ENCODE assay signal across 8 mouse cellular contexts in genomic region chr4:155491529-155492130, GRCm38 (mm10). TPM values are rescaled to one million over a fixed set of nuclear protein-coding genes. Genes with fewer than 3 reads are reported as not detected.
A peak's percentile ranks its signal among the peaks of the same experiment; 100 is the strongest.
DNase-seq lines count a peak whose midpoint lies in the region; ATAC-seq and TF ChIP-seq lines count a peak whose summit lies in the region.

No protein-coding gene starts in this region.

- ATAC-seq in kidney, postnatal 0 days (replicated peaks; ENCODE audit: low FRiP score, low read depth) = peak; percentile 54
- peak; percentile 37 for ATAC-seq in heart, embryonic 15.5 days (replicated peaks; ENCODE audit: insufficient number of reproducible peaks, insufficient read depth, low FRiP score, low read depth)
- peak; percentile 52 for ATAC-seq in liver, postnatal 0 days
- ATAC-seq in stomach, embryonic 15.5 days (ENCODE audit: insufficient read depth, low FRiP score, low read depth) = peak; percentile 11; the same call in 1 of the 2 replicates
- no peak for ATAC-seq in erythroid progenitor cell, adult 5-6 weeks (replicated peaks; ENCODE audit: low FRiP score, poor library complexity, severe bottlenecking)

- peaks cover 30% of the 10 kb centered on the region for H3K4me1 ChIP-seq in kidney, postnatal 0 days (replicated peaks; ENCODE audit: insufficient read depth, low read length)
- peaks cover 58% of the 10 kb centered on the region for H3K4me1 ChIP-seq in heart, embryonic 15.5 days (replicated peaks)
- peaks cover 52% of the 10 kb centered on the region for H3K4me1 ChIP-seq in liver, postnatal 0 days (ENCODE audit: insufficient read depth)
- H3K4me1 ChIP-seq in stomach, embryonic 15.5 days = peaks cover 56% of the 10 kb centered on the region

- H3K27me3 ChIP-seq in kidney, postnatal 0 days (ENCODE audit: insufficient read depth, low read length) = no peaks in the 10 kb centered on the region
- no peaks in the 10 kb centered on the region for H3K27me3 ChIP-seq in heart, embryonic 15.5 days
- no peaks in the 10 kb centered on the region for H3K27me3 ChIP-seq in liver, postnatal 0 days (ENCODE audit: insufficient read depth, low read length)
- no peaks in the 10 kb centered on the region for H3K27me3 ChIP-seq in stomach, embryonic 15.5 days (replicated peaks)

- no peak for DNase-seq in kidney, postnatal 0 days (ENCODE audit: low spot score)
- no peak for DNase-seq in kidney, postnatal 14 days
- DNase-seq in ZHBTc4 (ENCODE audit: low read depth, low spot score) = peak; percentile 50
- DNase-seq in liver, postnatal 0 days = no peak
- DNase-seq in Muller cell, postnatal 12 days (ENCODE audit: inconsistent ontology term) = no peak

- H3K4me3 ChIP-seq in kidney, postnatal 0 days (replicated peaks; ENCODE audit: low read depth, low read length) = peak overlapping the region; percentile 100
- peak overlapping the region; percentile 93 for H3K4me3 ChIP-seq in heart, embryonic 15.5 days
- H3K4me3 ChIP-seq in liver, postnatal 0 days (ENCODE audit: low read depth, low read length) = peak overlapping the region; percentile 96
- peak overlapping the region; percentile 95 for H3K4me3 ChIP-seq in stomach, embryonic 15.5 days (replicated peaks)

- H3K36me3 ChIP-seq in kidney, postnatal 0 days (ENCODE audit: insufficient read depth, low read length) = no peaks in the 10 kb centered on the region
- H3K36me3 ChIP-seq in heart, embryonic 15.5 days = no peaks in the 10 kb centered on the region
- no peaks in the 10 kb centered on the region for H3K36me3 ChIP-seq in liver, postnatal 0 days (replicated peaks; ENCODE audit: insufficient read depth, low read length)
- H3K36me3 ChIP-seq in stomach, embryonic 15.5 days = no peaks in the 10 kb centered on the region

- WGBS in kidney, postnatal 0 days = under 1% methylated on average over 39 of the region's 54 CpGs
- WGBS in heart, embryonic 15.5 days = under 1% methylated on average over 54 of the region's 54 CpGs
- under 1% methylated on average over 32 of the region's 54 CpGs for WGBS in liver, postnatal 0 days (ENCODE audit: insufficient replicate concordance)
- under 1% methylated on average over 48 of the region's 54 CpGs for WGBS in stomach, embryonic 15.5 days

- no peaks in the 10 kb centered on the region for H3K9me3 ChIP-seq in kidney, postnatal 0 days (replicated peaks; ENCODE audit: low read length)
- H3K9me3 ChIP-seq in heart, embryonic 15.5 days (replicated peaks) = no peaks in the 10 kb centered on the region
- H3K9me3 ChIP-seq in liver, postnatal 0 days (ENCODE audit: low read length) = no peaks in the 10 kb centered on the region
- no peaks in the 10 kb centered on the region for H3K9me3 ChIP-seq in stomach, embryonic 15.5 days

- H3K4me2 ChIP-seq in kidney, postnatal 0 days (ENCODE audit: low read length) = peak overlapping the region; percentile 81
- peak overlapping the region; percentile 84 for H3K4me2 ChIP-seq in heart, embryonic 15.5 days
- H3K4me2 ChIP-seq in liver, postnatal 0 days (ENCODE audit: low read depth, low read length) = peak overlapping the region; percentile 95
- H3K4me2 ChIP-seq in stomach, embryonic 15.5 days = peak overlapping the region; percentile 80

- TF ChIP-seq EP300 in liver, postnatal 0 days (IDR thresholded peaks at IDR 0.05; ENCODE audit: low read depth) = no peak

- TF ChIP-seq CTCF in kidney, postnatal 0 days (IDR thresholded peaks at IDR 0.05; ENCODE audit: low read depth) = no peak
- TF ChIP-seq CTCF in liver, postnatal 0 days (IDR thresholded peaks at IDR 0.05; ENCODE audit: low read depth) = no peak

- H3K9ac ChIP-seq in kidney, postnatal 0 days (ENCODE audit: low read depth, low read length) = peak overlapping the region; percentile 100
- peak overlapping the region; percentile 100 for H3K9ac ChIP-seq in heart, embryonic 15.5 days
- peak overlapping the region; percentile 97 for H3K9ac ChIP-seq in liver, postnatal 0 days (replicated peaks)
- peak overlapping the region; percentile 99 for H3K9ac ChIP-seq in stomach, embryonic 15.5 days

- H3K27ac ChIP-seq in kidney, postnatal 0 days = peak overlapping the region; percentile 95
- H3K27ac ChIP-seq in heart, embryonic 15.5 days = peak overlapping the region; percentile 91
- H3K27ac ChIP-seq in liver, postnatal 0 days (ENCODE audit: low read depth) = peak overlapping the region; percentile 88
- peak overlapping the region; percentile 87 for H3K27ac ChIP-seq in stomach, embryonic 15.5 days

RNA-seq across cellular contexts. Expression of gene Gnb1, which starts 0.5 kb away (rescaled TPM):
- polyA plus RNA-seq in kidney, postnatal 0 days (2015; fragmentation: Nextera tagmentation; extraction: Ambion mirVana) = 376 and 406 TPM in 2 replicates
- 308 and 345 TPM in 2 replicates for polyA plus RNA-seq in heart, embryonic 15.5 days (2015; fragmentation: Nextera tagmentation; extraction: Ambion mirVana)
- 80.9 and 88.4 TPM in 2 replicates for polyA plus RNA-seq in liver, postnatal 0 days (2015; fragmentation: Nextera tagmentation; extraction: Ambion mirVana)
- 446 and 447 TPM in 2 replicates for polyA plus RNA-seq in stomach, embryonic 15.5 days (2015; fragmentation: Nextera tagmentation; extraction: Ambion mirVana)
- total RNA-seq in erythroid progenitor cell, adult 5-6 weeks (2015; ENCODE audit: low replicate concordance) = 95.2 and 108 TPM in 2 replicates
- total RNA-seq in erythroid progenitor cell, adult 5-6 weeks (2017; ENCODE audit: low replicate concordance) = 24.6 and 31.3 TPM in 2 replicates

RNA-seq across cellular contexts. Expression of gene Tmem52, which starts 22.7 kb away (rescaled TPM):
- polyA plus RNA-seq in kidney, postnatal 0 days (2015; fragmentation: Nextera tagmentation; extraction: Ambion mirVana) = 6.5 and 7.3 TPM in 2 replicates
- not detected in 2 replicates for polyA plus RNA-seq in heart, embryonic 15.5 days (2015; fragmentation: Nextera tagmentation; extraction: Ambion mirVana)
- 0.15 and 2.0 TPM in 2 replicates for polyA plus RNA-seq in liver, postnatal 0 days (2015; fragmentation: Nextera tagmentation; extraction: Ambion mirVana)
- polyA plus RNA-seq in stomach, embryonic 15.5 days (2015; fragmentation: Nextera tagmentation; extraction: Ambion mirVana) = 0.28 and 0.46 TPM in 2 replicates
- total RNA-seq in erythroid progenitor cell, adult 5-6 weeks (2015; ENCODE audit: low replicate concordance) = not detected in 2 replicates
- total RNA-seq in erythroid progenitor cell, adult 5-6 weeks (2017; ENCODE audit: low replicate concordance) = not detected in 2 replicates
